Mouse (Mus musculus) testis, adult 2 months (tissue): ENCODE results near the gene Efna2.

ENCODE experiments used
- CTCF ChIP-seq: fragments of 200-500 bp; IDR thresholded peaks from 2 replicates; pipeline ENCODE4 v1.5.1; 2012; ENCODE audit warnings: low read depth, mild to moderate bottlenecking, inconsistent platforms, low read length, moderate library complexity; ENCODE audit not compliant: control insufficient read depth, insufficient read depth, insufficient replicate concordance
- POLR2A ChIP-seq: fragments of 200-500 bp; IDR thresholded peaks from 2 replicates; pipeline ENCODE4 v1.6.1; 2012; ENCODE audit warnings: low read depth, mild to moderate bottlenecking, inconsistent platforms, low read length, moderate library complexity; ENCODE audit not compliant: control insufficient read depth

- no peak for TF ChIP-seq CTCF
- TF ChIP-seq POLR2A, result no peak
Observed at GRCm38 (mm10) chr10:80200485-80200884, 21.2 kb downstream of the Efna2 start.
